Mouse (Mus musculus): Measurements from ENCODE around the gene Rere.

- no peak for TF ChIP-seq HCFC1 (IDR thresholded peaks at IDR 0.05; ENCODE audit: borderline replicate concordance, insufficient read depth, low read length)
- TF ChIP-seq ZNF384 (IDR thresholded peaks at IDR 0.05; ENCODE audit: low read depth, low read length), result no peak
- no peak for TF ChIP-seq CHD2 (IDR thresholded peaks at IDR 0.05; ENCODE audit: low read depth, low read length)
- TF ChIP-seq MAFK (IDR thresholded peaks at IDR 0.05; ENCODE audit: insufficient read depth, low read depth, low read length), result no peak
- TF ChIP-seq ZC3H11A (IDR thresholded peaks at IDR 0.05; ENCODE audit: borderline replicate concordance, low read depth, low read length), result no peak
Observed at GRCm38 (mm10) chr4:150414759-150415158, 133.3 kb downstream of the Rere start.
